Mouse (Mus musculus): Measurements from ENCODE around the gene Cul7.

DNA sequence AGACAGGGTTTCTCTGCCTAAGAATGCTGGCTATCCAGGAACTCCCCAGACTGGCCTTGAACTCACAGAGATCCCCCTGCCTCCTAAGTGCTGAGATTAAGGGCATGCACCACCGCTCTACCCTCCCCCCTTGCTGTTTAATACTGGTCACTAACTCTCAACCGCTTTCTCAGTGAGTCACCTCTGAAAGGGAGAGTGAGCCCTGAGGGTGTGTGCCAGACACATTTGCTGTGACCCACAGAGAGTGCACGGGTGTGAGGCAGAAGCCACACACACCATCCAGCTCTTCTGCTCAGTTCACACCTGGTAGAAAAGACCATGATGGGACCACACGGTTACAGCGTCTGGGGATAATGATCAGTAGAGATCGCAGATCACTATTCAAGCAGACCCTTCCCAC, 48.4 kb downstream of the Cul7 start:
- TF ChIP-seq POLR2A (IDR thresholded peaks at IDR 0.05; ENCODE audit: borderline replicate concordance, extremely low read depth, insufficient read depth, insufficient read length, poor library complexity, severe bottlenecking) (no peak), CTCF (IDR thresholded peaks at IDR 0.05; ENCODE audit: borderline replicate concordance, extremely low read depth, insufficient read depth, insufficient read length) (no peak)
